Mouse (Mus musculus) liver, adult 2 months (tissue): ENCODE data around the gene Myocd.

Experiments used
- CTCF ChIP-seq: fragments of 200-500 bp; IDR thresholded peaks from 2 replicates; pipeline ENCODE4 v1.5.1; 2011; ENCODE audit warnings: low read depth, low read length, control low read depth
- POLR2A ChIP-seq: fragments of 200-500 bp; IDR thresholded peaks from 2 replicates; pipeline ENCODE4 v1.6.1; 2011; ENCODE audit warnings: low read length, control low read depth; ENCODE audit not compliant: insufficient read depth; ENCODE audit errors: extremely low read depth

- TF ChIP-seq CTCF (no peak), POLR2A (no peak)
Measured at GRCm38 (mm10) chr11:65160991-65161880, 108.6 kb downstream of the Myocd start.
